Mouse (Mus musculus) frontal cortex, postnatal 14 days (tissue): ENCODE data around the gene Afap1.

Source experiments
- DNase-seq, 2 experiments: peaks; one replicate each; pipeline ENCODE4 v3.0.0; 2022; ENCODE audit warnings: low spot score in 2 of 2

Gene Afap1

GRCm38 (mm10) chr5:36040398-36041235 lies 147.5 kb downstream of the Afap1 start:
- DNase-seq: peak in 1 of 2 experiments; percentile 25

- no peak for DNase-seq
These were observed 148.1 kb downstream of the Afap1 start for GRCm38 (mm10) chr5:36041236-36041562.

- no peak for DNase-seq
These were observed 148.6 kb downstream of the Afap1 start for GRCm38 (mm10) chr5:36041756-36042155.

GRCm38 (mm10) chr5:36043154-36043553 lies 150.0 kb downstream of the Afap1 start:
- no peak for DNase-seq
